Mouse (Mus musculus): ENCODE data around the gene Bola3. TPM values are rescaled to one million over a fixed set of nuclear protein-coding genes. Genes with fewer than 3 reads are reported as not detected.

Gene Bola3
- total RNA-seq (2021) = 10 to 100 TPM; 46.8 to 50.5 TPM

DNA sequence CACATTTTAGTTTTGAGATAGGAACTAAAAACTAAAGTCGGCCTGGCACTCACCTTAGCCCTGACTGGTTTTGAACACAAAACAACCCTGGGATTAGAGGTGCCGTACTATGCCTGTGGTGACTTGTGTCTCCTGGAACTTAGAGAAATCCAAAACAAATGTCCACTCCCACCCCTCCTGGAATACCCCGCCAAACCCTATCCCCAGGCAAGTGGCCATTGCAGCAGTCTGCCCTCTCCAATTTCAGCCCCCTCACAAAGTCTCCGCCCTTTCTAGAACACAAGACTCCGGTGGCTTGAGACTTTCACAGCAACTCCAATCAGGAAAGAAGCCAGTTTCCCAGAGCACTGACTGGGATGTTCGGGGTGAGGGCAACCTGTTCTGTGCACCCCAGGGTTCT is at the start of gene Bola3:
Gene Bola3 (plus strand): TSS at position 275 of the 400 bp plus-strand sequence.
- intact Hi-C loops (cut with DNase I) = no loop called here
- no peak for DNase-seq (ENCODE audit: low spot score in 2 of 2)

DNA sequence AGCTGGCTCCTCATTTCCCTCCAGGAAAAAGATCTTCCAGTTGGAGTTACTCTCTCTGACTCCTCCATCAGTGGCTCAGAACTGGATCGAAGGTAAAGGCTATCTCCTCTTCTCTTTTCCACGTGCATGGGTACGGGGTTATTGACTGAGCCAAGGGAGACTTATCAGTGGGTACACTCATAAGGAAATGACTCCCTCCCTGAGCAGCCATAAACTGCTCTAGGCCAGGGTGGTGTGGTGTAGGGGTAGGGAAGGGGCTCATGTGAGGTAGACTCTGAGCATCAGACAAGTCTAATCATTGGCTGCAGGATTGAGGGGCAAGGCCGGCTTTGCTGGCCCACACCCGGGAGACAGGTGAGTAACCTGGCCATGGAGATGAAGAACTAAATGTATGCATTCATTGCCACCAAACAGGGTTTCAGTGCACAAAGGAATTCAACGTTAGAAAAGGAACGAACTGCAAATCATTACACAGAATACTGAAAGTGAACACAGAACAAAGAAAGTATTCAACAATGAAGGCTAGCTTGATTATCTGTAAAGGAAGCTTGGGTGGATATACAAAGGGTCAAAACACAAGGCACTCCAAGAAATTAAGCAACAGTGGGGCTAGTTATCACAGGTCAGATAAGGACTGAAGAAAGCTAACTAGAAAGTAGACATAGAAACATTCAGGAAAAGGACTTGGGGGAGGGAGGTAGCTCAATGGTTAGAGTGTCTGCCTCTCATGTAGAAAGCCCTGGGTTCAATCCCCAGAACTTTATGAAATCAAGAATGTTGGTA is 48.3 kb upstream of the Bola3 start:
- DNase-seq (ENCODE audit: low spot score in 2 of 2) = no peak
- intact Hi-C loops (cut with DNase I) = no loop called here

DNA sequence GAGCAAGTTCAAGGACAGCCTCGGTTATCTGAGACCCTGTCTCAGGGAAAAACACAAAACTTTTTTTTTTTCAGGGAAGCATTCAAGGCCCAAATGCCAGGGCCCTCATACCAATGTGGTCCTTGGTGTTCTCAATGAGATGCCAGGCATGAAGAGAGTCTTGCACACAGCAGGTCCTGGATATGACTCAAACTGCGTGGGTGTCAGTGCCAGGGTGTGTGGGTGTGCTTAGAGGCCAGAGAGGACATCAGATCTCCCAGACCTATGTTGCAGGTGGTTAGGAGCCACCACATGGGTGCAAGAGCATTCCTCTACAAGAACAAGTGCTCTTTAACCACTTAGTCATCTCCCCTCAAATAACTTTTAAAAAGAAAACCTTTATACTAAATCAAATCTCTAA is 47.7 kb upstream of the Bola3 start:
- intact Hi-C loops (cut with DNase I) = no loop called here
- no peak for DNase-seq (ENCODE audit: low spot score in 2 of 2)

DNA sequence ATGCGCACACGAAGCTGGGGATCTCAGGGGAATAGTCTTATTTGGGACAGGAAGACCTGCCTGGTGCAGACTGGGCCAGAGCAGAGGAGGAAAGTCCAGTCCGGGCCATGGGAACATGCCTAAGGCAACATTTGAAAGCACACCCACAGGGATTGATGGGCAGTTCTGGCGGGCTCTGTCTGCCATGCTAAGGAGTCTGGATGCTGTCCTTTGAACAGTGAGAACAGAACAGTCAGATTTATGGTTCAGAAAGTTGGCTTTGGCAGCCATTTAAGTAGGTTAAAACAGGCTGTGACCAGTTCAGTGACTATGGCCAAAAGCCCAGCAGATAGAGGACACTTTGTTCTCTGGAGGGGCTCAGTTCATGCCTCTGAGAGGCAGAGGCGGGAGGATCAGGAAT is 46.7 kb upstream of the Bola3 start:
- no peak for DNase-seq (ENCODE audit: low spot score in 2 of 2)
- intact Hi-C loops (cut with DNase I) = no loop called here

DNA sequence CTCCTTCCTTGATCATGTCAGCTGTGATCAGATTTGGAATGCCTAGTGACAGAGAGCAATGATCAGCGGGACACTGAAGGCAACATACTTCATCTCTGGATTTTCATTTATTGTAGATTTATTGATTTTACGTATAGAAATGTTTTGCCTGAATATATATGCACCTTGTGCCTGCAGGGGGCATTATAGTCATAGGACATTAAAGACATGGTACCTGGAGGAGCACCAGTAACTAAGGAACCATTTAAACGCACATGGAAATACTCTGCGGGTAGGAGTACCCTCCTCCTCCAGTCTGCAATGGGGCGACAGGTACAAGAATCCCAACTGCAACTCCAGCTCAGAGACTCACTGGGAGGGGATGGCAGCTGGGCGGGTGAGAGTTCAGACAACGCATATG is 39.9 kb upstream of the Bola3 start:
- intact Hi-C loops (cut with DNase I) = no loop called here
- no peak for DNase-seq (ENCODE audit: low spot score in 2 of 2)

DNA sequence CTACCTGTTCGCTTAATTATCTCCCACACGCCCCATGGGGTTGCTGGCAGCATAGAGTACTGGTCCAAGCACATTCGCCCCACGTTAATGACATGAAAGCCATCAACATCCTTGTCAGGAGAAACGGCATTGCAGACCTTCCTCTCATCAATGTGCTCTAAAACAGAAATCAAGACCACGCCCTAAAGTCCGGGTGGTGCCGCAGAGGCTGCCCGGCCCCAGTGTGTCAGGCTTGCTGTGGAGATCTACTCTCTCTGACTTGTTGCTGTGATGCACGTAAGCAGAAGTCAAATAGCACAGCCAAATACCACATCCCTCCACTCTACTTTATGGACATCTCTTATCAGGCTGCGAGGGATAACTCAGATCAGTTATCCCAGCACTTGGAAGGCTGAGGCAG is 37.7 kb upstream of the Bola3 start:
- intact Hi-C loops (cut with DNase I) = no loop called here
- DNase-seq (ENCODE audit: low spot score in 2 of 2) = no peak

DNA sequence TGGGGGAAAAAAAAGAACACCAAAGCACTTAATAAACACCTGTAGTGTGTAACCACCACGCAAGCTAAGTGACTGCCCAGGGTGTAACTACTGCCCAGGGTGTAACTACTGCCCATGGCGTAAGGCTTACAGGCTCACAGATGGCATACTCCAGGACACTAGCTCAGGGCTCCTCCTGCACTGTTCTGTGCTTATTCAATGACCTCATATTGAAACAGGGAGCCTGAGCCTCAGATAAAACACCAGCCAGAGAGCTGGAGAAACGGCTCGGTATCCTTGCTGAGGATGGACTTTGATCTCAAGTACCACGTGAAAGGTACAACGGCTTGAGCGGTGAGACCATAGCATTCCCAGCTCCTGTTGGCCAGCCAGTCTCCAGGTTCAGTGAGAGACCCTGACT is 36.9 kb upstream of the Bola3 start:
- intact Hi-C loops (cut with DNase I) = no loop called here
- no peak for DNase-seq (ENCODE audit: low spot score in 2 of 2)

DNA sequence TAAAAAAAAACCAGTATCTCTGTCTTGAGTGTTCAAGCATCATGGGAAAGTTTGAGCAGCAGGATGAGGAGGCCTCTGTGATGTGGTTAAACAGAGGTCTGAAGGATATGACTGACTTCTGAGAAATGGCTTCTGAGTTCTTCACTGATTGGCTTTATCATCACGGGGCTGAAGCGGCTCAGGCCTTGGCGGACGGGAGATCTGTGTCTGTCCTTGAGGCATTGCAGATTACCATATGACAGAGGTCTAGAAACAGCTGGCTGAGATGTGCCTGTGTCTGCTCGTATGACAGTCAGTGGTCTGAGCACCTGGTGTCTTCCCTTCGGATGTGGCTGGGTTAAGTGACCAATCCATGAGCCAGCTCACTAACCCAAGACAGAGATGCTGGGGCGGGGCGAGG is 36.4 kb upstream of the Bola3 start:
- no peak for DNase-seq (ENCODE audit: low spot score in 2 of 2)
- intact Hi-C loops (cut with DNase I) = no loop called here

DNA sequence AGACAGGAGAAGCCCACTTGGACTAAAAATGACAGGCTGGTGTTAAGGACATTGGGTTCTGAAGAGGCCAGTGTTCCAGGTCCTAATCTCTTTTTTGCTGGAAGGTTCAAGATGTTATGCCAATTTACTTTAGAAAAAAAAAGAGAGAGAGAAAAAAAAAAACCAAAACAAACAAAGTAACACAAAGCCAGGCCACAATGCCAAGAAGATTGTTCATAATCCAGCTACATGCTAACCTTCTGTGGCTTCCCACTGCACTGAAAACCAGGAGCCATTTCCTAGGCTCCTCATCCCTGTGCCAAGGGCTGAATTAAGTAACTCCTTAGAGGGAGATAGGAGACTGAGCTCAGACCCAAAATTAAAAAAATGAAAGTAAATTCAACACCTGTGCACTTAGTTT is 33.7 kb upstream of the Bola3 start:
- intact Hi-C loops (cut with DNase I) = no loop called here
- no peak for DNase-seq (ENCODE audit: low spot score in 2 of 2)

DNA sequence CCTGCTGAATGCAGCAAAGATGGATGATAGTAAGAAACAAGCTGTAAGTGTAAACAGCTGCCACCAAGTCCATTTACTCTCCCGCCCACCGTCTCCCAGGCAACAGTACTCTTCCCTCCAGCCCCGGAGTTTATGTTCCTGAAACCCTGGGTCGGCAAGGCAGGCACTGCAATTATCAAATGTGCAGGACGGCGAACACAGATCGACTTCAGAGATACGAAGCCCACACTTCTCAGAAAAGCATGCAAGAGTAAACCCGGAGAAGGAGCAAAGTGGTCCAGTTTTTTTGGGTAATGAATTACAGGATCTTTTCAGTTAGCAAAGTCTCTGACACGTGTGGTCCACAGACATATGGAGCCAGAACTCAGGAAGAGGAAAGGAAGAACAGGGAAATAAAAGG is 32.9 kb upstream of the Bola3 start:
- DNase-seq (ENCODE audit: low spot score in 2 of 2) = no peak
- intact Hi-C loops (cut with DNase I) = no loop called here

DNA sequence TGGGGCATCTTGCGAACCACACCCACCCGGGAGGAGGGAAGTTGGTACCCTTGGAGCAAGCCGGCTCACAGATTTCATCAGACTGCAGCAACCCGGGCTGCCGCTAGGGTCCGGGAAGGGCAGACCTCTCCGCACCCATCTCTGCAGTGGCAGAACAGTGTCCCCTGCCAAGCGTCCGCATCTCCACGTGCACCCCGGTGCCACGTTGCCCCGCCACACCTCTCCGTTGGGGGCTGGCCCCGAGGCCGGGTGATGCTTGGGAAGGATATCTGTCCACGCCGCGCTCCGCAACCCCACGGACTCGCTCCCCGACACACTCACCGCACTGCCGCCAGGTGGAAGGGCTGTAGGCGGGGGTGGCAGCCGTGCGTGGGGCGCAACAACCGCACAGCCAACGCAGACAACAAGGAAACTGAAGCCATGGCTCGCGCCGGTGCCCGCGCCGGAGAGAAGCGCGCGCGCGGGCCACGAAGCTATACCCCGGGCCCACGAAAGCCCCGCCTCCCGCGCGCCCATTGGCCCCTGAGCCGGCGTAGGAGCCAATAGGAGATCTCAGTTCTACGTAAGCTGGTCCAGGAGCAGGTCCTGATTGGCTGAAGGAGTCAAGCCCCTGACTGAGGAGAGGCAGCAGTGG is 31.7 kb upstream of the Bola3 start:
- intact Hi-C loops (cut with DNase I) = no loop called here
- peak; percentile 89 for DNase-seq (ENCODE audit: low spot score in 2 of 2)

DNA sequence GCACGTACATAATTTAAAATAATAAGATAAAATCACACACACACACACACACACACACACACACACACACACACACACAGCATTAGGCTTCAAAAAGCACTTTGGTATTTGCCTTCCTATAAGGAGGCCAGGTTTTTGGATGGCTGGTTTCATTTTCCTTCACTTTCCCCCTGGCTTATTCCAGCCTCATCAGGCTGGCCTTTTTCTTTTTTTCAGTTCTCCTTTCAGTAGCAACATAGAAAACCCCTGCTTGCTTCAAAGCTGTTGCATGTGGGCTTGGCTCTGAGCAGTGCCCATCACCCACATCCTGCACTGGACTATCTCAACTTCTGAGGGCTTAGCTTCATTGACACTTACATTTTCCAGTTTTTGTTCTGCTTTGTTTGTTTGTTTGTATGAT is 27.0 kb upstream of the Bola3 start:
- DNase-seq (ENCODE audit: low spot score in 2 of 2) = no peak
- intact Hi-C loops (cut with DNase I) = loop anchor here (10.0 kb wide), 1 partner anchor 207 kb away; the partner anchor contains the start of gene Mogs

DNA sequence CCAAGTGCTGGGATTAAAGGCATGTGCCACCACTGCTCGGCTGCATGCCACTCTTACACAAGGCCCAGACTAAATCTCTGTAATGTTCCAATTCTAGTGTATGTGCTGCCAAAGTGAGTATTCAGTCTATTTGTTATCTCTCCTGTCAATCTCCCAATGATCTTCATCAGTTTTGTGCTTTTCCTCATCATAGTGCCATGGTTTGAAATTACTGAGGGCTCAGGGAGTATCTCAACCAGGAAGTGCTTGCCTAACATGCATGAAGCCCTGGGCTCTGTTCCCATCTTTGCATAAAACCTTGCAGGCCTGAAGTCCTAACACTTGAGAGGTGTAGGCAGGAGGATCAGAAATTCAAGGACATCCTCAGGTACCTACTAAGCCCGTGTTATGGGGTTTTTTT is 26.2 kb upstream of the Bola3 start:
- DNase-seq (ENCODE audit: low spot score in 2 of 2) = no peak
- intact Hi-C loops (cut with DNase I) = loop anchor here (10.0 kb wide), 1 partner anchor 208 kb away; the partner anchor contains the start of gene Mogs

DNA sequence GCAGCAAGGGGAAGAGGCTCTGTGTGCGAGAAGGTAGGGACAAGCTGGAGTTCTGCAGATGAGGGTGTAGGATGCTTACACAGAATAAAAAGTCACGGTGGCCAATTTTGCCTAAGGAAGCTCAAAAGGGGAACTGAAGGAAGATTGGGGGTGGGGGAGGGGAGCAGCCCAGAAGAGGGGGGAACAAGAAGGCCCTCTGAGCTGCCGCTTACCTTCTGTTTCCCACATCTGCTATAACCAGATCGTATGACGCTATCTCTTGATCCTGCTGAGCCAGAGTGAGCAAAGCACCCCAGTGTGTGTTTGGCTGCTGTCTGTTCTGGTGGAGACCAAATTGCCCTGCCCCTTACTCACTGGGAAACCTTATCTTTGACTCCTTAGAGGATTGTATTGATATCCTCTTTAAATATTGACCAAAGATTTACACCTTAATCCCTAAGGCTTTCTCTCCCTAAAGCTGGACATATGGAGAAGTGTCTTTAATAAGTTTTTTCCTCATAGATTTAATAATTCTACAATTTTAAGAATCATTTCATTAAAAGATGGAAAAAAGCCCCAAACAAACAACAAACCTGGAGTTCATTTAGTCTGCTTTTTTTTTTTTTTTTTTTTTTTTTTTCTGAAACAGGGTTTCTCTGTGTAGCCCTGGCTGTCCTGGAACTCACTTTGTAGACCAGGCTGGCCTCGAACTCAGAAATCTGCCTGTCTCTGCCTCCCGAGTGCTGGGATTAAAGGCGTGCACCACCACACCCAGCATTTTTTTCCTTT is 25.1 kb upstream of the Bola3 start:
- intact Hi-C loops (cut with DNase I) = loop anchor here (10.0 kb wide), 1 partner anchor 209 kb away; the partner anchor contains the start of gene Mogs
- DNase-seq (ENCODE audit: low spot score in 2 of 2) = no peak

DNA sequence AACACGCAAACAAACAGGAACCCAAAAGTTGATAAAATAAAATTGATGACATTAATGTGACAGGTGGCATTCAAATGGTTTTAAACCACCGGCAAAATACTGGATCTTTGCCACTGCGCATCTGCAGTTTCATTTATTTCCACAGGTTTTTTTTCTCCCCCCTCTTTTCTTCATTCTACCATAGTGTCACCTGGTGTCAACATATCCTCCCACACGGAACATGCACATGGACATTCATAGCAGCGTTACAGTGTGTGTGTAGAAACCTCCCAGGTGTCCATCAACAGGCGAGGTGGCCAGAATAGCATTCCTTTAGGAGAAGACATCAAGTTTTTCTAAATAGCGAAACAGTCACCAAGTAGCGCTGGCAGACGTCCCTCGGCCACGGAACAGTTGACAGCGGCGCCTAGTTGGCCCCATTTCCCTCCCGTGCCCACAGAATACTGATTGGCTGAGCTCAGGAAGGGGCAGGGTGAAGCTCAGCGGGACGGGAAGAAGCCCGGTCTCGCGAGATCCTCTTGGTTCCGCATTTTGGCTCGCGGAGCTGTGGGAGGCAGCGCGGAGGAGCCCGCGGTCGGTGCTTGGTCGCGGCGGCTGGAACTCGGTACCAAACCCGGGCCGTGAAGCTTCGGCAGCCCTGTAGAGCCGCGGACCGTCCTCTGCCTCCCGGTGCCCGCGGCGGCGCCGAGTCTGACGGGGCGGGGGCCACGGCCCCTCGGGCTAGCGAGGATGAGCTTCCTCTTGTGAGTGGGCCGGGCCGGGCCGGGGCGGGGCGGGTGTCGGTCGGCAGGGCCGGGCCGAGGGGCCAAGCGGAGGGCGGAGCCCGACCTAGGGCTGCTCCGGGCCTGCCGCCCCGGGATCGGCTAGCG is 23.2 kb upstream of the Bola3 start, which contains the start of the genes Mthfd2 and Mob1a:
Gene Mthfd2 (minus strand): TSS at position 384 of the 869 bp plus-strand sequence.
Gene Mob1a (plus strand): TSS at position 492 of the 869 bp plus-strand sequence.
- intact Hi-C loops (cut with DNase I) = loop anchor here (5.0 to 10.0 kb wide), 2 partner anchors 113 to 211 kb away; partner anchors contain the start of gene Mogs
- DNase-seq (ENCODE audit: low spot score in 2 of 2) = peak; percentile 92 to 95

DNA sequence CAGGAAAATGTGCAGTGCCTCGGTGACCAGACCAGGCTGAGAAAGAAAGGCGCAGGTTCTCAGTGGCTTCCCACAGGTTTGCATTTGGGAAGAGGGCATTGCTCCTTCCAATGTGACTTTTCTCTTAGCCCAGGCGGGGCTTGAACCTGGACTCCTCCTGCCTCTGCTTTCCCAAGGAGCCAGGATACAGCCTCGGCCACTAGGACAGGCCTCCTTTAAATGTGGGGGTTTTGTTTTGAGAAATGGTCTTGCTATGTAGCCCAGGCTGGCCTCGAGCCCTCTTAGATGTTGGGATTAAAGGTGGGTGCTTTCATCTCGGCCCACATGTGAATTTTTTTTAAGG is 22.6 kb upstream of the Bola3 start:
- intact Hi-C loops (cut with DNase I) = loop anchor here (5.0 to 10.0 kb wide), 2 partner anchors 114 to 212 kb away; partner anchors contain the start of gene Mogs
- no peak for DNase-seq (ENCODE audit: low spot score in 2 of 2)

DNA sequence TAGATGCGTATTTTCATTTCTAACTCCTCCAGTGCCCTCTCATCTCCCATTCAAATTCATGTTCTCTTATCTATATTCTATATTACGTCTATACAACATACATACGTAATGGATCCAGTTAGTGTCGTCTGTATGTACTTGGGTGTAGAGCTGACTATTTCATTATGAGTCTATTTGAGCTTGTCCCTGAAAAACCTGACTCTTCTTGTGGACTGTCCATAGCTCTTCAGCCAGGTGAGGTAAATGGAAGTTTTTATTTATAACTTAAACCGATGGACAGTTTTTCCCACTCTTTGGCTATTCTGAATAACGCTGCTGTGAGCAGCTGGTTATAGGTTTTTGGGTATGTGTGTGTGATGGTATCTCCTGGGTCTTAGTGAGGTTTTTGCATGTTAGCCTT is 22.2 kb upstream of the Bola3 start:
- intact Hi-C loops (cut with DNase I) = loop anchor here (5.0 to 10.0 kb wide), 2 partner anchors 114 to 212 kb away; partner anchors contain the start of gene Mogs
- no peak for DNase-seq (ENCODE audit: low spot score in 2 of 2)

DNA sequence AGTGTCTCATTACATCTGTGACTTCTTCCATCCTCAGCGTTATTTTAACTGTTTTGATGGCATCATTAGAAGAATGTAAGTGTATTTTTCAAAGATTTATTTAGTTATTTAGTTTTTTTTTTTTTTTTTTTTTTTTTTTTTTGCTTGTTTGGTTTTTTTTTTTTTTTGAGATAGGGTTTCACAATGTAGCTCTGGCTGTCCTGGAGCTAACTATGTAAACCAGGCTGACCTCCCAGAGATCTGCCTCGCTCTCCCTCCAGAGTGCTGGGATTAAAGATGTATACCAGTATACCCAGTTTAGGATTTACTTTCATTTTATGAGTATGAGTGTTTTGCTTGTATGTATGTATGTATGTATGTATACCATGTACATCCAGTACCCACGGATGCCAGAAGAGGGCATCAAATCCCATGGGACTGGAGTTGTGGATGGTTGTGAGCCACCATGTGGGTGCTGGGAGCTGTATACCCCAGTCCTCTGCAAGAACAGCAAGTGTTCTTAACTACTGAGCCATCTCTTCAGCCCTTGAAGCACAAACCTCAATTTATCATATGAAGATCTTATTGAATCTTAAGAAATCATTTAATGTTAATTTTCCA is 21.3 kb upstream of the Bola3 start:
- no peak for DNase-seq (ENCODE audit: low spot score in 2 of 2)
- intact Hi-C loops (cut with DNase I) = loop anchor here (5.0 to 10.0 kb wide), 2 partner anchors 115 to 213 kb away; partner anchors contain the start of gene Mogs

DNA sequence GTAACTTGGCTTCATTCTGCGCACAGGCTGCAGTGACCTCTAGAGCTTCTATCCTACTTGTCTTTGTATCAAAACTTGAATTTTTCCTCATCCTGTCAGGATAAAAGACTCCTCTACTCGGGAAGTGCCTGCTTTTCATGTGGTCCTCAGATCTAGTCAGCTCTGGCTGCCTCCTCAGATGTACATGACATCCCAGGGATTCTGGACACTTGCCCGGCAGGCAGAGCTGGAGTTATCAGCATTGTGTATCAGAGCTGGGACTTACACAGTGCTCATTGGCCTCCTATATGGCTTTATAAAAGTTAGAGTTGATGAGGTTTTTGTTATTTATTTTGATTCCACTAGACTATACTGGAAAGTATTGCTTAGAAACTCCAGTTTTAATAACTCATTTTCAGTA is 7.6 kb upstream of the Bola3 start:
- intact Hi-C loops (cut with DNase I) = no loop called here
- no peak for DNase-seq (ENCODE audit: low spot score in 2 of 2)
